Mouse (Mus musculus) adrenal gland, postnatal 10 days (tissue): Measurements from ENCODE around the gene Fam50b. TPM values are rescaled to one million over a fixed set of nuclear protein-coding genes. Genes with fewer than 3 reads are reported as not detected.
A peak's percentile ranks its signal among the peaks of the same experiment; 100 is the strongest.

ENCODE experiments used
- DNase-seq: peaks from one replicate; pipeline ENCODE4 v3.0.0; 2021; ENCODE audit warnings: mixed read lengths
- long read RNA-seq, 2 experiments: library from polyadenylated mRNA; stranded (forward); transcript quantifications; one replicate each; pipeline ENCODE4 v2.0.0; 2021
- total RNA-seq, 2 experiments: library from RNA; stranded (reverse); gene quantifications; 2 replicates each; pipeline ENCODE4 v1.2.3; 2021

The Fam50b gene
- not detected for total RNA-seq
- long read RNA-seq, experiment 1: 0 reads
- long read RNA-seq, experiment 2: 0 reads

GRCm38 (mm10) chr13:34734686-34735085, at the start of gene Fam50b:
Gene Fam50b, plus strand, starts transcription at chr13:34734850.
- peak; percentile 34 for DNase-seq

DNA sequence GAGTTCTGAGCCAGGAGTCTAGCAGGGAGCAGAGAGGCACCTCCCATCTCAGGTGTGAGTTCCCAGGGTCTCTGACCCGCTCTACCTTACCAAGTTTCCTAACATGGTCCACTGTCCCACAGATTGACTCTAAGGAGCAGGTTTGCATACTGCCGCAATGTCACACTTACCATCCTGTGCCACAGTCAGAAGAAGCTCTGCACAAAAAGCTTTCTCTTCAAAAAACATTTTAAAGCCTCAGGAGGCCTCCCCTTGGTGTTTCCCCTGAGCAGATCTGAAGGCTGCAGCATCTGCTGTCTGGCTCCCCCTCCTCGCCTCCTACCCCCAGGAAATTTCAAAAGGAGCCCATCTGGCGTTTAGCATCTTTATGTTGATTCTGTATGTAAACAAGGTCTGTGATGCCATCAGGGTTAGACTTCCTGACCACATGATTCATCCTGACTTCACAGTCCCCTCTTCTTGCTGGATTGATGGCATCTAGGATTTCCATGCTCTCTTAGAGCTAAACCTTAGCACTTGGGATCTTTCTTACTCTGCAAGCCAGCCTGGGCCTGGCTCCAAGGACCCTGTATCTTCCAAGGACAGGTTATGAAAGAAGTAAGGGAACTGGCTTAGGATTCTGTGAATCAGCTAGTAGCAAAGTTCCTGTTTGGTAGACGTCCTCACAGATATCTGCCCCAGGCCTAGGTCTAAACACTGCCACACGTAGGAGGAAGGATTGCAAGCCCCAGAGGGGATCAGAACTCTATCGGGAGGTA, 49.5 kb upstream of the Fam50b start:
- DNase-seq: peak; percentile 26

DNA sequence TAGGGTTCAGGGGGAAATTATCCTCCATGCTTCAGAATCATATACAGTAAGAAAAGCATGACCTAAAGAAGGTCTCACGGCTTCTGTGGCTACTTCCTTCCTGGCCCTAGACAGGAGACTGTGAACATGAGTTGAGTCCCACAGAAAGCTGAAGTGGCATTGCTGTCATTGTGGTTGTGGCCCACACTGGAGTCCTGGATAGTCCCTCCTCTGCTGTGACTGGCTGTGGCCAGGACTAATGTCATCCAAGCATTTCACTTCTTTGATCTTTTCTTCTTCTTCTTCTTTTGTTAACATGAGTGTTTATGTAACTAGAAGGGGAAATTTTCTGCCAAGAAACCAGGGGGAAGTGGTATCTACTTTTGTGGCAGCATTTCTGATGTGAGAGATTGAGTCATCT, 43.6 kb upstream of the Fam50b start:
- DNase-seq: no peak

- DNase-seq: no peak
Observed at GRCm38 (mm10) chr13:34693111-34693510, 41.5 kb upstream of the Fam50b start.

DNA sequence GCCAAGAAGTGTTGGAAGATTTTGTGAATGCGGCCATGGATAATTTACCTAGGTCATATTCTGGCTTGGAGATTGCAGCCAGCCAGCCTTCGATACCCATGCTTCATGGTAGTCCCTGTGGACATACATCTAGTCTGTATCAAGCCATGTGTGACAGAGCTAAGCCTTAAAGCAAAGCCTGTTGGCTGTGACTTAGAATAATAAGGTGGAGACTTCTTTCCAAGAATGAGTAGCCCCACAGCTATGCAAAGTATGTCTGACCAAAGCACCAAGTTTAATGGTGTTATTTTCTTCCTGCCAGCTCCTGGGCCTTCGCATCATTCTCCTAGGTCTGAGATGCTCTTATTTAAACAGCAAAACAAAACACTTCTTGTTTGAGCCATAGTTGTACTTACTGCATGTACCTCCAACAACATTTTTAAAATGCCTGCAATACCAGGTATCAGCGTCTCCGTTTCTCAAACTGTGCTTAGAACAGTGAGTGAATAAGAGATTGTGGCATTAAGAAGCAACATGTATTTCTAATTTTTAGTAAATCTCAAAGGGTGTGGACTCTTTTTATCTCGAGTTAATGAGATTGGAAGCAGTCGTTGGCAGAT, 37.8 kb upstream of the Fam50b start:
- DNase-seq: no peak

- DNase-seq: no peak
Observed at GRCm38 (mm10) chr13:34700091-34700490, 34.6 kb upstream of the Fam50b start.

DNA sequence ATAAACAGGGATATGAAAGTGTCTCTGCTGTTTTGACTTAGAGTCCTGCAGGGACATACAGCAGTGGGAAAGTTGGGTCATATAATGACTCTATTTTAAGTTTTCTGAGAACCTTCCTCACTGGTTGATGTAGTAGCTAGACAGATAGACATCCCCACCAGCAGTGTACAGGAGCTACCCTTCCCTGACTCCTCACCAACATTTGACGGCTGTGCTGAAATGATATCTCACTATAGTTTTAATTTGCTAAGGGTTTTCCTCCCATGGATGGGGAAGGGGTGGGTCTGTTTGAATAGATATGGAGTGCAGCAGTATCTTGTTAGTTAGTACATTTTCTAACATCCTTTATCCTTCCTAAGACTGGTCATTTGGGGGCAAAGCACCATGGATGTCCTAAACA, 34.0 kb upstream of the Fam50b start:
- no peak for DNase-seq

DNA sequence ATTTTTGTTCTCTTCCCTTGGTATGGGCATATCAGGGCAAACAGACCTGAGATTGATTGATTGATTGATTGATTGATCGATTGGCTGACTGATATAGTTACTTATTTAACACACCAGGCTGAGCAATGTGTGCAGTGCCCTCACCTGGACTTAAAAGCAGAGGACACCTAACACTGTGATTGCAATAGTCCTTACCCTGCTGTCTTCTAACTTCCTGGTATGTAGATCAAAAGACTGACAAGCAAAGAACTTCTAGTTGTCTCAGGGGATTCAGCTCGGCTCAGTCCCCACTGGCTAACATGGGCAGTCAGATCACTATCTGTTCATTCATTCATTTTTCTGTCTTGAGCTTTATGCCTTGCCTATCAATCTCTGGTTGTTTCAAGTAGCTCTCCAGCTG, 31.3 kb upstream of the Fam50b start:
- no peak for DNase-seq

GRCm38 (mm10) chr13:34703795-34704194, 30.9 kb upstream of the Fam50b start:
- no peak for DNase-seq

DNA sequence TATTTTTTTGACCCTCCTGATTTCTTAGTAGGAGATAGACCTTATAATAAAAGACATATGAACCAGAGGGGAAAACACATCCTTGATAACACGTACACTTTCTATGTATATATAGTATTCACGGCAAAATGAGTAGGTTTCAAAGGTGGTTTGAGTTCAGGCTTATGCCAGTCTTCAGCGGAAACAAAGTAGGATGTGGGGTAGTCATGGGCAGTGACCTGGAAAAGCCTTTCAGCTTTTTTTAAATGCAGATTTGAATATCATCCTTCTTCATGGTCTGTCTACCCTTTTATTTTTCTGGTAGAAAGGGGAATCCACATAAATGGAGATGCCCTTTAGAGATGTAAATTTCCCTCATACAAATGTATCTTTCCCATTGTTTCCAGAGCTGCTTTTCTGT, 29.8 kb upstream of the Fam50b start:
- DNase-seq: no peak

GRCm38 (mm10) chr13:34708955-34709354, 25.7 kb upstream of the Fam50b start:
- DNase-seq: peak; percentile 94

- no peak for DNase-seq
Observed at GRCm38 (mm10) chr13:34709566-34709965, 25.1 kb upstream of the Fam50b start.

DNA sequence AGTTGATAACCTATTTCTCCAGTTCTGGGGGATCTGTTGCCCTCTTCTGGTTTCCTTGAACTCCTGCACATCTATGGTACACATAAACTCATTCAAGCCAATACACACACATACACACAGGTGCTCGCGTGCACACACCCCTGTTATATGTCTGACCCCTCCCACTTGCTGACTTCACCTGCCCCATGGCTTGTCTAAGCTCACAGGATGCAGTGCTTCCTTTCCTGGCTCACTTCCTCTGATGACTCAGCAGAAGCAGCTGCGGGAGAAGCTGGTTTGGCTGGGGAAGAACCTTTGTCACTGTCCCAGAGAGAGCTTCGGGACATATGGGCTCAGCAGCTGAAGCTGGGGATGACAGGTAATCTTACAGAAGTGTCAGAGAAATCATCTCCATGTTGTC, 23.2 kb upstream of the Fam50b start:
- no peak for DNase-seq

DNA sequence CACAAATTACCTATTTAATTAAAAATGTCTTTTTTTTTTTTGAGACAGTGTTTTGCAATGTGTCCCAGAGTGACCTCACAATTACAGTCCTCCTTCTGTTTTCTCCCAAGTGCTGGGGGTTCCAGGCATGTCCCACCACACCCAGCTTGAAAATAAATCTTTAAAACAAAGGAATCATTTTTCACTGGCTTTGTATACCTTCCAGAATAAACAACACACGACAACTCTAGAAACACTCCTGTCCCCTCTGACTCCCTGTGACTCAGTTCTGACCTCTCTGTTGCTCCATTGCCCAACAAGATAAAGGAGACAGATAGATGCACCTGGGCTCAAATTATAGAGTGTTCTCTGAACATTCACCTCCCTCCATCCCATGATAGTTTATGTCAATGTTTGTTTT, 21.8 kb upstream of the Fam50b start:
- DNase-seq: no peak

DNA sequence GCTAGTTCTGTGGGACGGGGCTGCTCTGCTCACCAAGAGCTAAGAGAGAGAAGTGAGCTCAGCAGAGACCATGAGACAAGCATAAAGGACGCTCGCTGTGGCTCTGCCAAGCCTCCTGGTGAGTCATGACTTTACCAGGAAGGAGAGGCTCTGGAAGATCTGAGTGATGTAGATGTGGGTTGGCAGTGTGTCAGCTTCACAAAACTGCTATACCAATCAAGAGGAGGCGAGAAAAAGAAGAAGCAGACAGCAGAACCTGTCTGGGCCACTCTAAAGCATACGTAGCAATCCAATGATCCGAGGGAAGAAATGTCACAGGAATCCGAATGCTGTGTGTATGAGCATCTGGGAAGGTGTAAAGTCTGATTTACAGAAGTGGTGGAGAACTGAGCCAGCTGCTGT, 19.2 kb upstream of the Fam50b start:
- peak; percentile 61 for DNase-seq

GRCm38 (mm10) chr13:34724831-34725592, 9.6 kb upstream of the Fam50b start:
- no peak for DNase-seq

- peak; percentile 71 for DNase-seq
Observed at GRCm38 (mm10) chr13:34725800-34726476, 8.7 kb upstream of the Fam50b start.

GRCm38 (mm10) chr13:34726477-34726805, 8.2 kb upstream of the Fam50b start:
- no peak for DNase-seq

DNA sequence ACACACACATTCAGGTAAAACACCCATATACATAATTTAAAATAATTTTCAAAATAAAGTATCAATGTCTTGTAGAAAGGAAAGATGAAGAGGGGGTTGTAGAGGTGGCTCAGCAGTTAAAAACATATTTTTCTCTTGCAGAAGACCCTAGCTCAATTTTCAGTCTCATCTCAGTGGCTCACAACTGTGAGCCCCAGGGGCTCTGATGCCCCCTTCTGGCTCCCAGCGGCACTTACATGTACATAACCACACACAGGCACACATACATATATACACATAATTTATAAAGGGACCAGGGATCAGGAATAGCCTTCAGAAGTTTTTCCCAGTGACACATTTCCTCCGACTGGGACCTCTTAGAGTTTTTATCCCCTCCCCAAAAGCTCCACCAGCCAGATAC, 7.6 kb upstream of the Fam50b start:
- DNase-seq: no peak

DNA sequence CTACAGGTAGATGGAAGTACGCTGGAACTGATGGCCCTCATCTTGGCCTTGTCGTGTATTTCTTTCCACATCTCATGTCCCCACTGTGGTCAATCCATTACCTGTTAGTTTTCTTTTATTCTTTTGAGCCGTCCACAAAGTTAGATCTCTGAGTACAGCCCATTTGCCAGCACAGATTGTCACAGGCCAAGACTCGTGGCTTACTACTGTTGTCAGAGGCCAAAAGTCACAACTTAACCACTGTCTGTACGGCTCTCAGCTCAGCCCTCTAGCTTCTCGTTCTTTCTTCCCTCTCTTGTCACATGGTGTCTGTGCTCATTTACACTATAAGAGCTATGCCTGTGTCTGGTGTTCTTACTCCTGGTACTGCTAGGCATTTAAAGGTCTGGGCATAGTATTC, 3.1 kb upstream of the Fam50b start:
- DNase-seq: no peak

DNA sequence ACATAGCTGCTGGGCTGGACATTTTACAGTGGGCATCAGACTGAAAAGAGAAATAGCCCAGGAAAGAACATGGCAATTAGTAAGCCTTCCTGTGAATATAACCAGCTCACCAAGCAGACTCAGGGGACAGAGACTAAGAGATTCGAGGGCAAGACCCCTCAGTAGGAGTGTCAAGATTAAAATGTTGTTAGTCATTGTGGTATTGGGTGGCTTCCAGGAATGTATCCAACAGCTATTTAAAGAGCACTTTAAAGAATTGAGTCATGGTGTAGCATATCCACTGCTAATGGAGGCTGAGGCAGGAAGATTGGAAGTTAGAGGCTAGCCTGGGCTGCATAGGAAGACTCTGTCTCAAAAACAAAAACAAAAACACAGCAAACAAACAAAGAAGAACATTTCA, 870 bp upstream of the Fam50b start:
- DNase-seq: no peak

DNA sequence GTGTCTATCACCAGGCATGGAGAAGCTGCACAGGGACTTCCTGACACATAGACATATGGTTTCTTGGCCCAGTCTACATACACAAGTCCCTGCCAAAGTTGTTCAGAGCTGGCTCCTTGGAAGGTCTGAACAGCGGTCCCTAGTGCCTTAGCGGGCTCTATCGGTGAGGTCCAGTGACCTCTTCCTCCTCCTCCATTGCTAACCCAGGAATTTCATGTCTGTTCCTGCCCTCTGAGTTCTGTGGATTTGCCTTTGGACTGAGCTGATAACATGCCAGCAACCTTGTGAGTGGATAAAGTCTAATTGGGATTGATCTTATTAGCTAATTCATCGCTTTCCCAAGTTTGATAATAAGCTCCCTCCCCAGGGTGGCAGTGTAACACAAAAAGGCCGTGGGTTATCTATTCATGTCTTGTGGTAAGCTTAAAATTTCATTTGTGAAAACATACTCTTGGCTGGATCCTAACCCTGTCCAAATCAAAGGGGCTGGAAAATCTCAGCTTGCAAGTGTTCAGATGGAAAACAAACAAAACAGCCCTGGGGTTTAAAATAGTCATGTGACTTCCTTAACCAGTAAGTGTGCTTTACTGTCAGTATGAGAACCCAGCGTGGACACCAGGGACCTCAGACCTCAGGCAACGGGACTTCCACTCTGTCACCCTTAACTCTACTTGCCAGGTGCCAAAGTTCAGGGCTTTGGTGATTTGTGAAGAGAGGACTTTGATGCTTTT, 3.5 kb downstream of the Fam50b start:
- no peak for DNase-seq

- no peak for DNase-seq
Observed at GRCm38 (mm10) chr13:34738699-34738973, 4.0 kb downstream of the Fam50b start.
